Mouse (Mus musculus): ENCODE results near the gene Prl2a1. TPM values are rescaled to one million over a fixed set of nuclear protein-coding genes. Genes with fewer than 3 reads are reported as not detected.

Gene Prl2a1
- polyA plus RNA-seq (2014; fragmentation: Illumina TruSeq; extraction: RNeasy Lipid Tissue Mini Kit (QIAGEN cat#74804); ENCODE audit: low read depth, low replicate concordance): not detected

GRCm38 (mm10) chr13:27801354-27801753 is at the start of gene Prl2a1:
Gene Prl2a1 (plus strand): TSS chr13:27801654.

DNA sequence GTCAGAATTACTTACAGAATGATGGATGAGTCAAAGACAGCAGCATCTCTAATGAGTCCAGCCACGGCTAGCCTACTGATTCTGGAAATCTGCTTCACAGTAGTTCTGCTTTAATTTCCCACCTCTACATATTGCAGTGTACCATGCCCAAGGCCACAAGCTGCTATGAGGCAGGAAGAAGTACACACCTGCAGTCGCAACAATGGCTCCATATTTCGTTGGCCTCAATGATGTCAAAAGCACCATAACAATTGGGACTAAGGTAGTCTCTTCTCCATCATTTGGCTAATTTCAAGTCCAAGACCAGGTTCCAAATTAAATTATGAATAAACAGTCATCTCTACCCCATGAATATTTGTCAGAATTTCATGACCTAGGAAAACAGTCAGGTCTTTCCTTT is 20.8 kb upstream of the Prl2a1 start, which contains the start of gene Prl7c1:
Prl7c1 (minus strand) TSS at position 101 of the 400 bp plus-strand sequence.

DNA sequence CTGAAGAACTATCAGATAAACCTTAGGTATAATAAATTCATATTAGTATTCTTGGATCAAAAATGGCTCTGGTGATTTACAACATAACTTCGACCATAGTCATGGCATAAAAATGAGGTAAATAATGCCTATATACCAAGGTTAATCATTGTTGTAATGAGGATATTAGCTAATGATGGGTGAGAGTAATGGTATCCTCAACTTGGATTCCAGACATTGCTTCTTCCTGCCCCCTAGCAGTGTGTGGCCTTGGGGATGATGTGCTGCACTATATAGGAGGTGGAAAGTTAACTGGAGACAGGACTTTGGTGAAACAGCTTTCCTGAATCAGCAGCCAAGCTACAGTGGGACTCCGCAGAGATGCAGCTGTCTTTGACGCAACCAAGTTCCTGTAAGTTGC is 47.6 kb downstream of the Prl2a1 start, which contains the start of gene Prl2c1:
Prl2c1 (plus strand) TSS at position 301 of the 400 bp plus-strand sequence.

Other genes with a start within 250 kb of the Prl2a1 start
- not detected for gene Prl8a9, start 237.0 kb upstream of the Prl2a1 start, polyA plus RNA-seq (2014; fragmentation: Illumina TruSeq; extraction: RNeasy Lipid Tissue Mini Kit (QIAGEN cat#74804); ENCODE audit: low read depth, low replicate concordance)
- gene Prl8a1, start 219.5 kb upstream of the Prl2a1 start, polyA plus RNA-seq (2014; fragmentation: Illumina TruSeq; extraction: RNeasy Lipid Tissue Mini Kit (QIAGEN cat#74804); ENCODE audit: low read depth, low replicate concordance): not detected
- gene Prl7b1, start 191.1 kb upstream of the Prl2a1 start, polyA plus RNA-seq (2014; fragmentation: Illumina TruSeq; extraction: RNeasy Lipid Tissue Mini Kit (QIAGEN cat#74804); ENCODE audit: low read depth, low replicate concordance): not detected
- not detected for gene Prl7a1, start 159.2 kb upstream of the Prl2a1 start, polyA plus RNA-seq (2014; fragmentation: Illumina TruSeq; extraction: RNeasy Lipid Tissue Mini Kit (QIAGEN cat#74804); ENCODE audit: low read depth, low replicate concordance)
- not detected for gene Prl7a2, start 133.6 kb upstream of the Prl2a1 start, polyA plus RNA-seq (2014; fragmentation: Illumina TruSeq; extraction: RNeasy Lipid Tissue Mini Kit (QIAGEN cat#74804); ENCODE audit: low read depth, low replicate concordance)
- not detected for gene Prl7d1, start 84.9 kb upstream of the Prl2a1 start, polyA plus RNA-seq (2014; fragmentation: Illumina TruSeq; extraction: RNeasy Lipid Tissue Mini Kit (QIAGEN cat#74804); ENCODE audit: low read depth, low replicate concordance)
- not detected for gene Prl7c1, start 20.9 kb upstream of the Prl2a1 start, polyA plus RNA-seq (2014; fragmentation: Illumina TruSeq; extraction: RNeasy Lipid Tissue Mini Kit (QIAGEN cat#74804); ENCODE audit: low read depth, low replicate concordance)
- gene Prl2c1, start 47.7 kb downstream of the Prl2a1 start, polyA plus RNA-seq (2014; fragmentation: Illumina TruSeq; extraction: RNeasy Lipid Tissue Mini Kit (QIAGEN cat#74804); ENCODE audit: low read depth, low replicate concordance): not detected
- not detected for gene Prl4a1, start 214.6 kb downstream of the Prl2a1 start, polyA plus RNA-seq (2014; fragmentation: Illumina TruSeq; extraction: RNeasy Lipid Tissue Mini Kit (QIAGEN cat#74804); ENCODE audit: low read depth, low replicate concordance)

Data from heart, adult 10 weeks (tissue).